Mouse (Mus musculus) right cerebral cortex, adult 18-20 months (tissue): ENCODE results near the gene Dlg1.

Experiments used
- DNase-seq: peaks from one replicate; pipeline ENCODE4 v3.0.0; 2022; ENCODE audit warnings: mixed read lengths

Dlg1 gene

GRCm38 (mm10) chr16:31865242-31865641, 202.0 kb downstream of the Dlg1 start:
- DNase-seq = no peak

DNA sequence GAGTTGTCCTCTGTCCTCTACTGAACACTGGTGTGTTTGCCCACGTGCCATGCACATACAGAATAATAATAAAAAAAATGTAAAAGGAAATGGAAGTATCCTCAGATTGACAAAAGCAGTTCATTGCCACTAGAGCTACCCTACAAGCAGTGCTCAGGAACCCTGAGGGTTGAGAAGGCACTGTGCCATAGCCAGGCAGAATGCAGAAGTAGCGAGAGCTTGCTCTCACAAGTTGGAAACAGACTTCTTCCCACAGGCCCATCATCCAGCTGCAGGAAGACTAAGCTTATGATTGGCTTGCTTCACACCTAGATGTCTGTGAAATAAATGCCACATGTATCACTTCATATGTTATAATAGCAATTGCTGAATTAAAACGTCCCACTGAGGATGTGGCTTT, 203.7 kb downstream of the Dlg1 start:
- DNase-seq = no peak

- DNase-seq = no peak
Measured at GRCm38 (mm10) chr16:31867736-31868135, 204.5 kb downstream of the Dlg1 start.

- DNase-seq = no peak
Measured at GRCm38 (mm10) chr16:31873721-31874120, 210.5 kb downstream of the Dlg1 start.

- DNase-seq = no peak
Measured at GRCm38 (mm10) chr16:31875391-31875790, 212.1 kb downstream of the Dlg1 start.

DNA sequence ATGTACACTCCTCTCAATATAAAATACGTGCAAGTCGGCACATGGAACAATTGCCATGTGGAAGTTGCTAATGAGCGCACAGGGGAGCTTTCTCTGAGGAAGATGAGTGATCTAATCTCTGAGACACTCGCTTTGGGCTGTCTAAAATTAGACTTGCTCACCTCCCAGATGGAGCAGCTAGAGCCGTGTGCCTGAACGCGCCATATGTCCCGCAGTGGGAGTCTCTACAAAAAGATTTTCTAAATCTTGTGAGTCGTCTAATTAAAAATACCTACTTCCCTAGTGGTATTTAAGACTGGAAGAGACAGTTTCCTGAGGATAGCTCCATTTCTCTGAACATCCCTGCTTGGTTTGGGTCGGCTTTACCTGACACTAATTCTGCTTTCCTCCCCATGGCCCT, 213.1 kb downstream of the Dlg1 start:
- peak; percentile 90 for DNase-seq

GRCm38 (mm10) chr16:31878052-31878451, 214.8 kb downstream of the Dlg1 start:
- no peak for DNase-seq

- no peak for DNase-seq
Measured at GRCm38 (mm10) chr16:31878573-31879257, 215.5 kb downstream of the Dlg1 start, which contains the start of gene Meltf. Gene Meltf, plus strand, starts transcription at chr16:31878810.

- no peak for DNase-seq
Measured at GRCm38 (mm10) chr16:31880146-31880840, 217.1 kb downstream of the Dlg1 start.

DNA sequence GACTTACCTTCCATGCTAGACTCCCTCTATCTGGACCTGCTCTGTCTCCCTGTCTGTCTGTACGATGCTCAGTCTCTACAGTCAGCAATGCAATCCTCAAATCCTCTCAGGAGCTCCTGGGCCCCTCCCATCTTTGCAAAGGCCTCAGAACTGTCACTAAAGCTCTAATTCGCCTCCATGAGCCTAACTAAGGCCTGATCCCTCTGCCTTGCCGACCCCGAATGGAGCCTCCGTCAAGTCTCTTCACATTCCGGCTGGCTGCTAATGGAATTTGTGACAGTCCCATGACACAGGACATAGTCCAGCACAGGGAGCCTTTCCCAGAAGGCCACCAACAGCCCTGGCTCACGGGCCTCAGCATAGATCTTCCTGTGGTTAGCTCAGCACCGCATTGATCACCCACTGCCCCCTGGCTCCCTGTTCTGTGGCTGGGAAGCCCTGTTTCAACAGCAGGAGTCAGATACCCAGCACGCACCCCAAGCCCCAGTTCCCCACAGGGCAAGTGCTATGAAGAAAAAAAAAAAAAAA, 219.2 kb downstream of the Dlg1 start:
- no peak for DNase-seq

GRCm38 (mm10) chr16:31883302-31883701, 220.1 kb downstream of the Dlg1 start:
- DNase-seq = peak; percentile 74

DNA sequence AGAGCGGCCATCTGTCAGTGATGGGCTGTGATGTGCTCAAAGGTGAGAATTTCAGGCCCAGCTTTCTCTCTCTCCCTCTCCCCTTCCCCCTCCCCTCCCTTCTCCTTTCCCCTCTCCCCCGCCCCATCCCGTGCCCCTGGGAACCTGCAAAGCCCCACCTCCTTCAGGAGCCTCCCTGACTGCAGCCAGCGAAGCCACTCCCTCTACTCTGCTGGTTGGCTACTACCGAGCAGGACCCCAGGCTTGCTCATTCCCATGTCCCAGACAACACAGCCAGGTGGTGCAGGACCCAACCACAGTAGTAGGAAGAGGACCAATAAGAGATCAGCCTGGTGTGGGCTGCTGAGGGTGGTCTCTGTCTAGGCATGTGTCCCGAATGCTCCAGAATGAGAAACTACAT, 220.7 kb downstream of the Dlg1 start:
- no peak for DNase-seq

- DNase-seq = no peak
Measured at GRCm38 (mm10) chr16:31890907-31891306, 227.7 kb downstream of the Dlg1 start.

DNA sequence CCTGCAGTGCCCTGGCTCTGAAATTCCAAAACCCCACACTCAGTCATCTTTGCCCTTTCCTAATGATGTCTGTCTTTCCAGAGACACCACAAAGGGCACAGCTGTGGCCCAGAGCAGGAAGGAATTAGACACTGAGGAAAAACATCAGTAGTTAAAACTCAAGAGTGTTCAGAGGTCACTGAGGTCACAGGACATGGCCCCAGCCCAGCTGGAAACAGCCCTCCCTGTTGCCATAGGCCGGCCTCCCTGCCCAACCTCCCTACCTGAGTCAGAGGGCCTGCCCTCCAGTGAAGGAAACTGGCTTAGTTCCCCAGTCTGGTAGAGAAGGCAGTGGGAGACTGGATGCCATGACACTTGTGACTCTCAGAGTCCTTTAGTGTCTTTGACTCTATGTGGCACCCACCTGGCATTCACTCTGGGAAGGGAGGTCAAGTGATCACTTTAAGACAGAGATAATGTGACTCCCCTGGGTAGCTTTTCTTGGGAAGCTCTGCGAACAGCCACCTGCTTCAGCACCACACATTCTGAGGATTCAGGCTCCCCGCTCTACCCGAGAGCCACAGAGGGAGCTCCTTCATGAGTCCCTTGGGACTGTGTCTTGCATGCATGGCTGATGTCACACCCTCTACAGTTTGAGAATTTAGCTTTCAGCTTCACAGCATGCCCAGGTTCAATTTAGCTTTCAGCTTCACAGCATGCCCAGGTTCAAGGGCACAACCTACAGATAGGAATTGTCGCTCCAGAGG, 230.3 kb downstream of the Dlg1 start:
- no peak for DNase-seq

DNA sequence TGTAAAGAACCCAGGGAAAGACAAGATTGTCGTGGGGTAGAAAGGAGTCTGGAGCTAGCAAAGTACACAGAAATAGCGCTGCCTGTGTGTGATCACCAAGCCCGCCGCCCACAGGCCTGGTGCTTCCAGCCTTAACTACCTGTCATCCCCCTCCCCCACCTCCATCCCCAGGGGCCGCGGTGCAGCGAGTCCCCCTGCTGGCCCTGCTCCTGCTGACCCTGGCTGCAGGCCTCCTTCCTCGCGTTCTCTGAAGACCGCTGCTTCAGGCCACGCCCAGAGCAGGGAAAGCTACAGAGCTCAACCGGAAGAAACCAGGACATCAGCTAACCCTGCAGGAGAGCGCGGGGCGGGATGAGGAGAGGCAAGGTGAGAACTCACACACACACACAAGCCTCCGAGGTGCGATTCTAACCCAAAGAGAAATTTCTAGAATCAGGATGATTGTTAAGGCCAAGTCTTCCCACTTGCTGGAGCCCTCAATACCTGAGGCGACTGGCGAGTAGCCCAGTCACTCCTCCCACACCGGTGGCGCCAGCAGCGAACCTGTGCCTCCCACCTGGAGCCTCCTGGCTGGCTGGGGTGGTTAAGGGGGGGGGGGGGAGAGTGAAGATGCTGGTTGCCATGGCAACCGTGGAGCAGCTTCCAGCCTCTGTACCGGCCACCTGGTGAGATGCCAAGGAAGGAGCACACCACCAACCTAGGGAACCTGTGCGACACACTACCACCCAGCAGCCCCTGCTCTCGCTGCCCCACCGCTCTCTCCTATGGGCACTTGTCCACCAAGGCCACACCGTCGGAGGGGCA, 233.9 kb downstream of the Dlg1 start:
- DNase-seq = peak; percentile 83

- DNase-seq = peak; percentile 94
Measured at GRCm38 (mm10) chr16:31898546-31899326, 235.5 kb downstream of the Dlg1 start.

- no peak for DNase-seq
Measured at GRCm38 (mm10) chr16:31901886-31902285, 238.6 kb downstream of the Dlg1 start.

DNA sequence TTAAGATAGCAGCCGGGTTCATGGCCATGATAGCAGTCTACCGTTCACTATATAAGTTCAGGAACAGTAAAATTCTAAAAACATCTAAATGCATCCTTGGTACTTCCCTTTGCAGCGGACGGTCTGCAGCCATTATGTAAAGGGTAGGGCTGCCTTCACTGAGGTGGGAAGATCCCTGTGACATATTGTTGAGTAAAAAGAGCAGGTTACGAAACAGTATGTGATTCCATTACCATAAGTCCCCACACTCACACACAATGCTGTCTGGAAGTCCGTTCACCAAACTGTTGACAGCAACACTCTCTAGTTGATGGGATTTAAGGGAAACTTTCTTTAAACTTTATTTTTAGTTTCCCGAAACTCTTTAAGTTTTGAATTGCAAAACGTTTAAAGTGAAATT, 240.0 kb downstream of the Dlg1 start:
- DNase-seq = no peak

GRCm38 (mm10) chr16:31905331-31905730, 242.1 kb downstream of the Dlg1 start:
- DNase-seq = no peak

GRCm38 (mm10) chr16:31905891-31906825, 242.9 kb downstream of the Dlg1 start:
- DNase-seq = no peak

DNA sequence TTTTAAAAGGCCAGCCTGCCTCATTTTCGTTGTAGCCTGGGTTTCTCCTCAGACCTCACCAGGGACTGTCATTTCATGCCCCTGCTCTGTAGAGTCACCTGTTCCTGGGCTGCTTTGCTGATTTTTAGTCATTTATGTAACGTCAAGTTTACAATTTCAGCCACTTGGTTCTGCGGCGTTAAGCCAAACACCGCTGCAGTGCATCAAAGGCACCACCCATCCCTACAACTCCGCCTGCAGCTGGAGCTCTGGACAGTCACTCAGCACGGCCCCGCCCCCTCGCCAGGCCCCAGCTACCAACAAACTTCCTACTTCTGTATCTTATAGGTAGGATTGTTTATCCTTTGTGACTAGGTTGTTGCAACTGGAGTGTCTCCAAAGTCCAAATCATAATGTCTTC, 243.7 kb downstream of the Dlg1 start:
- peak; percentile 45 for DNase-seq
